Mouse (Mus musculus) urinary bladder, postnatal 14 days (tissue): ENCODE results near the gene Zfp467.

ENCODE experiments used
- DNase-seq: peaks from one replicate; pipeline ENCODE4 v3.0.0; 2021; ENCODE audit warnings: low spot score

Zfp467 gene

DNA sequence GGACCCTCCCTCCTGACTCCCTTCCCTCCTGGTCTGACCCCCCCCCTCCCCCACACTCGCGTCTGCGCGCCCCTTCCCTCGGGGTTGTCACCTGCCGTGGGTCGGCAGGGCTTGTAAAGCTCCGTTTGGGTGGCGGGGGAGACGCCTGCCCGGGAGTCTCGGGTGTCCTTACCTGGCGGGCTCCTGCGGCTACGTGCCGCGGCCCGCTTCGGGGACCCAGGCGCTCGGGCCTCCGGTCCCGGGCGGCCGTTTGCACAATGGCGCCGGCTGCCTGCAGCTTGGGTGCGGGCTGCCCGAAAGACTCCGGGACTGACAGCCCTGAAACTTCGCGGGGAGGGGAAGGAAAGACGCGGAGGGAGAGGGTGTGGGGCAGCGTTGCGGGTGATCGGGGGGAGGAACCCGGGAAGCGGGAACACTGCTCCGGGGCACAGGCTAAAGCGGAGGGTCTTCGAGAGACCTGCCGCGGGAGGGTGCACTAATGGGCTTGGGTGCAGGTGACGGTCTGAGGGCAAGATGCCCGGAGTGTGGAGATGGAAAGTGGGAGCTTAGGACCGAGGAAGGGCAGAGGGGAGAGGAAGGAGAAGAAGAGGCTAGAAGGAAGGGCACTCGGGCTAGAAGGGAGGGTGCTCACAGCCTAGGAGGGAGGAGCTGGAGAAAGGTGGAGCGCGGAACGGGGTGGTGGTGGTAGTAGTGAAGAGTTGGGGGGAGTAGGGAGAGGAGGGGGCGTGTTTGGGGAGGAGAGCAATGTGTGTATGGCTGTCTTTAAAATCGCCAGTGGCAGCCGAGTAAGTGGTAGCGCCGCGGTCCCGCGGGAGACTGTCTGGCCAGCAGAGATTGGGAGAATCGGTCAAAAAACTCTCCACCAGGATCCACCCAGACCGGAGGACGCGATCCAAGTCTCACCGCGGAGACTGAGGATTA, at the start of gene Zfp467:
Gene Zfp467, minus strand, starts transcription at position 645 of the 921 bp plus-strand sequence.
- peak; percentile 54 for DNase-seq

DNA sequence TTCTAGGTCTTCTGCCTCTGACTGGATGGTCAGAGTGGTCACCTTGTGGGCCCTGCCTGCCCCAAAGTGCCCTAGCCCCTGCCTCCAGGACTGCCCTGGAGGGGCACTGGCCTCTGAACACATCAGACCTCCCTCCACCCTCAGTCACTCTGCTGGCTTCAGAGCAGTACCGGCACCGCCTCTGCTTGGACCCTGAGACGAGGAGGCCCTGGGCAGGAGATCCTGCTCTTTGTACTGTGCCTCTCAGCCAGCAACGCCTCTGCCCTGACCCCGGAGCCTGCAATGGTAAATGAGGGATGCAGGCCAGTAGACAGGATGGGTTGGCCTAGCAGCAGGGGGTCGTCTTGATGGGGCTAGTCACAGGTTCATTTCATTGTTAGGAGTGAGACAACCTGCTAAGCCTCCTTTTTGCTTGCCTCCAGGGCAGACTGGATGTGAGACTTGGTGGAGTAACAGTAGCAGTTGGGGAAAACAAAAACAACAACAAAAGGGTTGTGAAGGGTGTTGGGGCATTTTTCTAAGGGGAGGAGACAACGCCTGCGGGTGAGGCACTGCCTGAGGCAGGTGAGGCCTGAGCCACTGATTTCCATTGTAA, 47.6 kb upstream of the Zfp467 start:
- DNase-seq = no peak

DNA sequence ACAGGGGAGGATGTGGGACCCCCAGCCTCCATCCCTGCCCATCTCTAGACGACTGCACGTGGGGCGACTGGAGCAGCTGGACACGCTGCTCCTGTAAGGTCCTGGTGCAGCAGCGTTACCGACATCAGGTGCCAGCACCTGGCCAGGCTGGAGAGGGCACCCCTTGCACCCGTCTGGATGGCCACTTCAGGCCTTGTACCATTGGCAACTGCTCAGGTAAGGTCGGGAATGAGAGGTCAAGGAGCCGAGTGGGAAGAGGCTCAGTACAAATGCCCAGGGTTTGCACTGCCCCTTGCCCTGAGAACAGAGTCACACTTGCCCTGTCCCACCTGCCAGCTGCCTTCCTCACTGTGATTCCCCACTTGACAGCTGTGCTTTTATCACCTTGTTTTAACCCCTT, 45.7 kb upstream of the Zfp467 start:
- DNase-seq = no peak

DNA sequence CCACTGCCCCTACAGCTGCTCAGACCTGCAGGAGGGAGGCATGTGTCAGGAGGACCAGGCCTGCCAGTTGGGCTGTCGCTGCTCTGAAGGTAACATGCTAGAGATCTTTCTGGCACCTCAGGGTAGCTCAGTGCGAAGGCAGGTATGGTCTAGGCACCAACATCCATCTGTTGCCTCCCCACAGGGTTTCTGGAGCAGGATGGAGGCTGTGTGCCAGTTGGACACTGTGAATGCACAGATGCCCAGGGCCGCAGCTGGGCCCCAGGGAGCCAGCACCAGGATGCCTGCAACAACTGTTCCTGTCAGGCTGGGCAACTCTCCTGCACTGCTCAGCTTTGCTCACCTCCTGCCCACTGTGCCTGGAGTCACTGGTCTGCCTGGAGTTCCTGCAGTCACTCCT, 44.1 kb upstream of the Zfp467 start:
- no peak for DNase-seq

- peak; percentile 8 for DNase-seq
Measured at GRCm38 (mm10) chr6:48487747-48488725, 42.4 kb upstream of the Zfp467 start.

- DNase-seq = no peak
Measured at GRCm38 (mm10) chr6:48482501-48482900, 36.9 kb upstream of the Zfp467 start.

DNA sequence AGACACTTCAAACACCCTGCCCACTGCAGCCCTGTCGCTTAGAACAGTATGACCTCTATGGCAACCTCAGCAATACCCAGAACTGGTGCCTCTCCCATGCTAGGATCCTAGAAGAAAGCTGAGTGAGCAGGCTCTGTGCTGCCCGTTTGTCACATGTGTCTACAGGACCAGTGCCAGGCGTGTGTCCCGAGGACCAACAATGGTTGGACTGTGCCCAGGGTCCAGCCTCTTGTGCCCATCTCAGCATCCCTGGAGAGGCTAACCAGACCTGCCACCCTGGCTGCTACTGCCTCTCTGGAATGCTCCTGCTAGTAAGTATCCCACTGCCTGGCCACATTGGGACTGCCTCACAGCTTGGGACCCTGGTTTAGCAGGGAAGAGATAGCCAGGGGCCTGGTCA, 32.8 kb upstream of the Zfp467 start:
- no peak for DNase-seq

DNA sequence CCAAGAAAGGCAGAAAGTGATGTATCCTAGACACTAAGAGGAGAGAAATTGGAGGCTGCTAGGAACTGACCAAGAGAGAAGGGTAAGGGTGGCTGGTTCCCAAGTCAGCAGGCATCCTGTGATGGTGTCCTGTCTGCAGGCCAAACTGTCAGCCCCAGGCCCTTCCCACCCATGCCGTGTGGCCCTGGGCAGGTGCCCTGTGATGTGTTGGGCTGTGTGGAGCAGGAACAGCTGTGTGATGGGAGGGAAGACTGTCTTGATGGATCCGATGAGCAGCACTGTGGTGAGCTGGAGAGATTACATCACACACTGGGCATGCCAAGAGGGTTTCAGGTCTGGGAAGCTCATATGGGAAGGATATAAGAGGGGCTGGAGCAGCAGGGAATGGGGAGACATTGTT, 25.1 kb upstream of the Zfp467 start:
- no peak for DNase-seq

DNA sequence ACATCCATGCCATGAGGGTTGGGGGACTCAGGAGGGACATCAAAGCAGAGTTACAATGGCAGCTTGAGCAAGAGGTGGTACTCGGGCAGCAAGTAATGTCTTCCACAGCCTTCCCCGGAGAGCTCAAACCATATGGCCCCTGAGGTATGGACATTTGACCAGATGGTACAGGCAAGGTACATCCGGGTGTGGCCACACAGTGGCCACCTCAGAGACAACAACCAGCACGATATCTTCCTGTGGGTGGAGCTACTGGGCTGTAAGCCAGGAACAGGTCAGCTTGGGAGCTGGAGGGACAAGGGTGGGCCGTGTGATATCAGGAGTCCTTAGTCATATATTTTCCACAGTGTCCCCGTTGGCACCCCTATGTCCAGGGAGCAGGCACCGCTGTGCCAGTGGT, 21.9 kb upstream of the Zfp467 start:
- no peak for DNase-seq

GRCm38 (mm10) chr6:48466715-48467114, 21.1 kb upstream of the Zfp467 start:
- no peak for DNase-seq

- no peak for DNase-seq
Measured at GRCm38 (mm10) chr6:48464966-48465679, 19.5 kb upstream of the Zfp467 start.

DNA sequence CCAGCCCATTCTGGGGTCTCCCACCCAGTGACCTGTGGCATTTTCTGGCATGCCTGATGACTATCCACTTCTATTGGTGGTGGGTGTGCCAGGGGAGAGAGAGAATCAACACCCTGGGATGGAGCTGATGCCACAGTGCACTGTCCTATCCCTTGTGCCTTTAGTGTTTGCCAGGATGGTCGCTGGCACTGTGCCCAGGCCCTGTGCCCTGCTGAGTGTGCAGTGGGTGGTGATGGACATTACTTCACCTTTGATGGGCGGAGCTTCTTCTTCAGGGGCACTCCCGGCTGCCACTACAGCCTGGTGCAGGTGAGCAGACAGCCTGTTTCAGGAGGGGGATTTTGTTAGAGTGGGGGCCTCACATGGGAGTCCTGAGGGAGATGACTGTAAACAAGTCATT, 7.1 kb upstream of the Zfp467 start:
- DNase-seq = no peak

DNA sequence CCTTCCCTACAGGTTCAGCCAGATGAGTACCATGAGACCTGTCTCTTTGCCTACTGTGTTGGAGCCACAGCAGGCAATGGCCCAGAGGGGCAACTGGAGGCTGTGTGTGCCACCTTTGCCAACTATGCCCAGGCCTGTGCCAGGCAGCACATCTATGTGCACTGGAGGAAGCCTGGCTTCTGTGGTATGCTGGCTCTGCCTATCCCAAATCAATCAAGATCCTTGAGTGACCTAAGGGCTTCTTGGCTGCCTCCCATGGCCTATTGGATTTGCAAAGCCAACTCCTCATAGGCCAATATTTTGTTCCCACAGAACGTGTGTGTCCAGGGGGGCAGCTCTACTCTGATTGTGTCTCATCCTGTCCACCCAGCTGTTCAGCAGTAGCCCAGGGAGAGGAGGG, 6.5 kb upstream of the Zfp467 start:
- no peak for DNase-seq

- no peak for DNase-seq
Measured at GRCm38 (mm10) chr6:48448527-48448926, 2.9 kb upstream of the Zfp467 start.

DNA sequence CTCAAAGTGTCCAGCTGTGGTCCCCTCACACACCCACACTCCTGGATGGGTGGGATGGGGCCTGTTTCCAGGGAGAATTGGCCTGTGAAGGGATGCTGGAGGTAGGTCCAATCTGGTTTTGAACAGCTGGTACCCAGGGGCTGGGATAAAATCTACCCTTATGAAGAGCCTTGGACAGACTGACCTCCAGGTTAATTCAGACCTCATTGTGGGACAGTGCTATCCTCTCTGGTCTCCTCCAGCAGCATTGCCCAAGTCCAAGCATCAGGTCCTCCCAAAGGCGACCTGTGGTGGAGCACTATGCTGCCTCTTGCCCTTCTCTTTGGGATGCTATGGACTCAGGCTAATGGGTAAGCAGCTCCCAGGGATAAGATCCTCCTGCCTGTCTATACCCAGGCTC, 2.3 kb upstream of the Zfp467 start, which contains the start of gene Sspo:
Gene Sspo, plus strand, starts transcription at position 301 of the 400 bp plus-strand sequence.
- no peak for DNase-seq

DNA sequence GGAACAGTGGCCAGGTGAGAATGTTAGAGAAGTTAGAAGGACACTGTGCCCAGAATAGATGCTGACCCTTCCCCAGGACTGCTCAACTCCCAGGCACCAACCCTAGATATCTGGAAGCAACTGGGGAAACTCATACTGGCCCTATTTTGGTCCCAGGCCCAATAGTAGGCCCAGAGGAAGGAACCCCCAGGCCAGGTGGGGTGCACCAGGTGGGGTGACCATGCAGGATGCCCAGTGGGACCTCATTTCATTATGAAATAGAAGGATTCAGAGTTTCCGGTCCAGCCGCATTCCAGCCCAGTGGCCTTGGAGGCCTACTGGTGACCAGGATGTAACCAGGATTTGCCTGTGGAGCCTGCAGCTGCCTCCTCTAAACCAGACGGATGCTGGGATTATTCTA, 1.3 kb upstream of the Zfp467 start:
- peak; percentile 22 for DNase-seq

GRCm38 (mm10) chr6:48446256-48446655, 631 bp upstream of the Zfp467 start:
- no peak for DNase-seq

GRCm38 (mm10) chr6:48444310-48445180, 1.1 kb downstream of the Zfp467 start:
- peak; percentile 90 for DNase-seq

DNA sequence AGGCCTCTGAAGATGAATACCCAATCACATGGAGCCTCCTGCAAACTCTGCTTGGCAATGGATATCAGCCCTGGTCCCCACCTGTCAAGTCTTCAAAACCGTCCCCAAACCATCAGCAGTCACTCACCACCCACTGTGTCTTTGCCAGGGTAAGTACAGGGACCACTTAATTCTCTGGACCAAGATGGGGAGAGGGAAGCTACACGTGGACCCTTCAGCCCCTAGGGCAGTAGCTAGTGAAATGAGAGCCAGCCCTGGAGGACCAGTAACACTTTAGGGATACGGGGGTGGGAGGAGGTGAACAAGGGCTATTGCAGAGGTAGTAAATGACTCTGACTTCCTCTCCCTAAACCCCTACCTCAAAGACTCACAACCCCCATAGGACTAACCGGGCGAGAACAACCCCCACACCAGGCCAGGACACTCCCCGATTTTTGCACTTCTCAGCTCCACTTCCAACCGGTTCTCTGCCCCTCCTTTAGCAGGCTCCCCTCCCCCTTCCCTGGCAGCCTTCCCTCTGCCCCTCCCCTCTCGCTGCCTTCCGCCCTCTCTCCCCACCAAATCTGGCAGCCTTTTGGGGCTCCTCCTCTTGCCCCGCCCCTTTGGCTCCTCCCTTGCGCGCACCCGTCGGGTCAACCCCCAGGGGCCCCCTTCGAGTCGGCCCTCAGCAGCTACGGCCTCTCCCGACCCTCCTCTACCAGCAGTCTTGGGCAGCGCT, 1.9 kb downstream of the Zfp467 start:
- DNase-seq = peak; percentile 98
